Mouse (Mus musculus): Measurements from ENCODE around the gene Snx11.

GRCm38 (mm10) chr11:96718609-96719008, 58.8 kb downstream of the Snx11 start:
- TF ChIP-seq CTCF (IDR thresholded peaks at IDR 0.05; ENCODE audit: low read depth, low read length) (no peak), POLR2A (IDR thresholded peaks at IDR 0.05; ENCODE audit: extremely low read depth, insufficient read depth, low read length) (no peak)

Measured in liver, adult 2 months (tissue).